Mouse (Mus musculus) ES-E14 (cell line): ENCODE results near the gene Dab1.

Experiments used
- HCFC1 ChIP-seq: IDR thresholded peaks from 2 replicates; pipeline ENCODE4 v1.6.1; 2012; ENCODE audit warnings: low read length, inconsistent platforms, borderline replicate concordance; ENCODE audit not compliant: insufficient read depth
- ZC3H11A ChIP-seq: IDR thresholded peaks from 2 replicates; pipeline ENCODE4 v1.6.1; 2012; ENCODE audit warnings: low read depth, mild to moderate bottlenecking, inconsistent platforms, low read length, borderline replicate concordance

GRCm38 (mm10) chr4:103702137-103702536 is 83.0 kb downstream of the Dab1 start:
- TF ChIP-seq ZC3H11A (no peak), HCFC1 (no peak)
